Mouse (Mus musculus) gastrocnemius, postnatal 10 days (tissue): ENCODE results near the gene Mphosph6. TPM values are rescaled to one million over a fixed set of nuclear protein-coding genes. Genes with fewer than 3 reads are reported as not detected.

Experiments
- DNase-seq: peaks from one replicate; pipeline ENCODE4 v3.0.0; 2021; ENCODE audit warnings: mixed read lengths
- total RNA-seq, 2 experiments: library from RNA; stranded (reverse); gene quantifications; 2 replicates each; pipeline ENCODE4 v1.2.3; 2021

Mphosph6 gene
- total RNA-seq, 2 experiments from 2014 or later = 13.6 to 17.5 TPM

DNA sequence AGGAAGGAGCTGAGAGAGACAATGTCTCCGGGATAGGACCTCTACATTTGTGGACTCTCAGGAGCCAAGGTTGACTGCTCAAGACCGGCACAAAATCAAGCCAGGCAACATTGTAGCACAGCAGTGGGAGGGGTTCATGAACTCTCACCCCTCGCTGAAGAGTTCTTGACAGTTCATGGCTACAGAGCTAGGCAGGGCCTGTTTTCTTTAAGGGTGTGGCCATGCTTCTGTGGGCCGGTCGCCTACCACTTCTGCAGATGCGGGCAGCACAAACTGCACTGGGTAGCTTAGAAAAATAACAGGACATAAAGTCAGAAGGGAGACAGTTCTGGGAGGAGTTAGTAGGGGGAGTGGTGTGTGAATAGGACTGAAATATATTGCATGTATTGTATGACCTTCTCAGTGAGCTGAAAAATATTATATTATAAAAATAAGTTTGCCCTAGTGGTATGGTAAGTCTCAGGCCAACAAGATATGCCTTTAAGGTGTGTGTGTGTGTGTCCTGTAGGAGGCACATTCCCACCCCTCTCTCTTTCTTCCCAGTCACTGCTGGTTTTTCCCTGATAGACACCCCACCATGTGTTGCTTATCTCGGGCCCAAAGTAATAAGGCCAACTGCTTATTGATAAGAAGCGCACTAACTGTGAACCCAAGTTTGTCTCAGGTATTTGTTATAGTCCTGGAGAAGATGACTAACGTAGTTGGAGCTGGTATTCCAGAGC, 30.5 kb downstream of the Mphosph6 start:
- DNase-seq = no peak

- DNase-seq = no peak
Observed at GRCm38 (mm10) chr8:117768971-117769370, 32.8 kb downstream of the Mphosph6 start.

GRCm38 (mm10) chr8:117765947-117766346, 35.8 kb downstream of the Mphosph6 start:
- DNase-seq = no peak

- no peak for DNase-seq
Observed at GRCm38 (mm10) chr8:117764625-117765024, 37.1 kb downstream of the Mphosph6 start.

- DNase-seq = no peak
Observed at GRCm38 (mm10) chr8:117762776-117763175, 39.0 kb downstream of the Mphosph6 start.

GRCm38 (mm10) chr8:117757900-117758299, 43.8 kb downstream of the Mphosph6 start:
- DNase-seq = no peak

- no peak for DNase-seq
Observed at GRCm38 (mm10) chr8:117749436-117749835, 52.3 kb downstream of the Mphosph6 start.

GRCm38 (mm10) chr8:117747886-117748730, 53.6 kb downstream of the Mphosph6 start:
- DNase-seq = no peak

DNA sequence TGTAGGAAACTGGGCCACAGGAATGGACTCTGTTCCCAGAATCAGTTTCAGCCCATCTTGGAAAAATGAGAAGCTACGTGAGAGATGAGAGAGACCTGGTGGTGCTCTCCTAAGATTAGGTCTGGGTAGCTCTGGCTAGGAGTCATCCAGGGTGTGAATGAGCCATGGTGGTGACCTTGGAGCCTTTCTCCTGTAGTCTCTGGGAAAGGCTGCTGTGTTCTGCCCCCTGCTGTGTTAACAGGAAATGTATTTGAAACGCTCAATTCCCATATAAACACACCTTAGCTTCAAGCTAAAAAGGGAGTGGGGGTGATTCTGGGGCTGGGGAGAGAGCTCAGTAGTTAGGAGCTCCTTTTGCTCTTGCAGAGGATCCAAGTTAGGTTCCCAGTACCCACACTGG, 54.3 kb downstream of the Mphosph6 start:
- DNase-seq = no peak

GRCm38 (mm10) chr8:117746651-117747050, 55.1 kb downstream of the Mphosph6 start:
- DNase-seq = no peak

DNA sequence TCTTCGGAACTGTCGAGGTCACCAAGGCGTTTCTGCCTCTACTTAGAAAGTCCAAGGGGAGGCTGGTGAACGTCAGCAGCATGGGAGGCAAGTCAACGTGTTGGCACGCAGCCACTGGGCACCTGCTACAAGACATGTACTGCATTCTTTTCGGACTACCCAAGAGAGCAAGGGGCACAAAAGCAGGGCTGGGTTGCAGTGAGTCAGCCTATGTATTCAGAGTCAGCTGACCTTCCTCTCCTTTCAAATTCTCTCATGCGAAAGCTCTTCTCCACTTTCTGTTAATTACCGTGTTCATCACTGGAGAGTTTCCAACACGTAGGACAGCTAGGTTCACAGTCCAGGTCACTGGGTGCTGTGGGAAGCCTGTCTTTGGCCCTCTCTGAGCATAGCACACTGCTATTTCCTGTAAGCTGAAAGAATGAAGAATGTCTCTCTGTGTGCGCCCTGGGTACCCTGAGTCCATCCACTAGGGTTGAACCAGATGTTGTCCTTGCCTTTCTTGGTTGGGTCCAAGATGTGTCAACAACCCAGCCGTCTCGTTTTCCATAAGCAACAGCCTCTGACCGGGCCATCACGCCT, 59.2 kb downstream of the Mphosph6 start:
- no peak for DNase-seq

Other genes starting within 250 kb of the Mphosph6 start
- under 1 TPM; 0.41 to 0.52 TPM for gene Sdr42e1, start 128.3 kb downstream of the Mphosph6 start, total RNA-seq
- gene Hsd17b2, start 100.0 kb downstream of the Mphosph6 start, total RNA-seq = under 1 TPM in 1 of 2 experiments, not detected in 1; 0.20 TPM